Mouse (Mus musculus) hindbrain, embryonic 14.5 days (tissue): ENCODE measurements around the gene Cep350. TPM values are rescaled to one million over a fixed set of nuclear protein-coding genes. Genes with fewer than 3 reads are reported as not detected.
A peak's percentile ranks its signal among the peaks of the same experiment; 100 is the strongest.

ENCODE experiments used
- ATAC-seq: fragments of 200-750 bp; cut with Nextera tagmentation; 2 replicates; pipeline ENCODE4 v1.8.0; 2017; ENCODE audit warnings: moderate number of reproducible peaks, mild to moderate bottlenecking, moderate TSS enrichment, moderate library complexity; ENCODE audit not compliant: low FRiP score
- DNase-seq: peaks from one replicate; pipeline ENCODE4 v3.0.0-alpha.2; 2015; ENCODE audit warnings: low spot score
- H3K27ac ChIP-seq: fragments of 300-500 bp; sonication (generic); 2 replicates; pipeline ENCODE4 v1.5.1; 2014; ENCODE audit warnings: mild to moderate bottlenecking, moderate library complexity
- H3K27me3 ChIP-seq: fragments of 300-500 bp; sonication (generic); 2 replicates; pipeline ENCODE4 v1.6.1; 2014; ENCODE audit warnings: mild to moderate bottlenecking, low read length, mixed read lengths; ENCODE audit not compliant: control insufficient read depth, insufficient read depth
- H3K36me3 ChIP-seq: fragments of 300-500 bp; sonication (generic); replicated peaks from 2 replicates; pipeline ENCODE4 v1.6.1; 2014; ENCODE audit not compliant: control insufficient read depth, insufficient read depth
- H3K4me1 ChIP-seq: fragments of 300-500 bp; sonication (generic); replicated peaks from 2 replicates; pipeline ENCODE4 v1.6.1; 2014; ENCODE audit warnings: antibody characterized with exemption, low read length, mixed read lengths; ENCODE audit not compliant: control insufficient read depth, insufficient read depth
- H3K4me2 ChIP-seq: fragments of 300-500 bp; sonication (generic); replicated peaks from 2 replicates; pipeline ENCODE4 v1.6.1; 2014; ENCODE audit warnings: mild to moderate bottlenecking, moderate library complexity
- H3K4me3 ChIP-seq: fragments of 300-500 bp; sonication (generic); replicated peaks from 2 replicates; pipeline ENCODE4 v1.5.1; 2014; ENCODE audit warnings: mild to moderate bottlenecking, low read length
- H3K9ac ChIP-seq: fragments of 300-500 bp; sonication (generic); 2 replicates; pipeline ENCODE4 v1.6.1; 2014
- H3K9me3 ChIP-seq: fragments of 300-500 bp; sonication (generic); 2 replicates; pipeline ENCODE4 v1.6.1; 2016; ENCODE audit warnings: low read length; ENCODE audit not compliant: control insufficient read depth
- WGBS: fragments of 180-500 bp; shearing (Covaris S2); extraction: QIAGEN DNeasy Blood & Tissue Kit; methylation state at CpG from one replicate; pipeline ENCODE4 v1.1.7; 2014; 5-methylcytosine and 5-hydroxymethylcytosine counted together
- polyA plus RNA-seq: library from polyadenylated mRNA; unstranded; fragments of >200 nt; fragmentation: Nextera tagmentation; extraction: Ambion mirVana; gene quantifications from 2 replicates; pipeline ENCODE4 v1.2.1, GENCODE M21; 2014

The Cep350 gene
- polyA plus RNA-seq, 1 experiment from 2014 or later, result 15.1 TPM

DNA sequence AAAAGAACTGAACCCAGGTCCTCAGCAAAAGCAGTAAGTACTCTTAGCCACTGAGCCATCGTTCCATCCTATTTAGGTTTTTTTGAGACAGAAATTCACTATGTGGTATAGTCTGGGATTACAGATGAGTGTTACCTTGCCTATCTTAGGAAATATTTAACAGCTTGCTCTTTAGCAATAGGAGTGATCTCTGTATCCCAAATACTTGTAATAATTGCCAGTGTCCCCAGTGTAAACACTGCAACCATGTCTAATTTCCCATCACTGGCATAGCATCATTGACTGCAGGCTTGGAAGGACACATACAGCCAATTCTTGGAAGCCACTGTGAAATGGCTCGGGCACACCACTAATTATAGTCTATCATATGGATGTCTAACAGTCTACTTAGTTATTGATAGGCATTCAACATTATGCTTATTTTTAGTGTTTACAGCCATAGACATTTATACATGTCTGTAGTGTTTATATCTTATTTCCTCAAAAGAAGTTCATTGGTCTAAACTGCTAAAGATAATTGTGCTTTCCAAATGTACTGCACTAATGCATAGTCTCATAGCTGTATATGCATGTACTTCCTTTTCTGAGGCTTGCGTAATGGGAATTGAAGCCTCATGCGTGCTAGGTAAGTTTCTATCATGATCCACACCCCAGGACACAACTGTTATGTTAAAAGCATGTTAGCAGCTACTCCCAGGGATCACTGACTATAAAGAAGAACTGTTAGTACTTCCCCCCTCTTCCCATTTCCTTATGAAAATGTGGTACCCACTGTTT, 146.9 kb downstream of the Cep350 start:
- no peak overlapping the region for H3K27ac ChIP-seq
- ATAC-seq (no peak), DNase-seq (no peak)
- H3K9me3 ChIP-seq, result 0 out of 2 replicates have a peak, but pooled peaks cover 4% of the 10 kb centered on the region
- H3K36me3 ChIP-seq, result no peaks in the 10 kb centered on the region
- 89% methylated on average over 4 of the region's 4 CpGs for WGBS
- no peaks in the 10 kb centered on the region for H3K27me3 ChIP-seq
- H3K4me2 ChIP-seq, result no peak overlapping the region
- no peak overlapping the region for H3K4me3 ChIP-seq
- no peaks in the 10 kb centered on the region for H3K4me1 ChIP-seq
- H3K9ac ChIP-seq, result no peak overlapping the region

DNA sequence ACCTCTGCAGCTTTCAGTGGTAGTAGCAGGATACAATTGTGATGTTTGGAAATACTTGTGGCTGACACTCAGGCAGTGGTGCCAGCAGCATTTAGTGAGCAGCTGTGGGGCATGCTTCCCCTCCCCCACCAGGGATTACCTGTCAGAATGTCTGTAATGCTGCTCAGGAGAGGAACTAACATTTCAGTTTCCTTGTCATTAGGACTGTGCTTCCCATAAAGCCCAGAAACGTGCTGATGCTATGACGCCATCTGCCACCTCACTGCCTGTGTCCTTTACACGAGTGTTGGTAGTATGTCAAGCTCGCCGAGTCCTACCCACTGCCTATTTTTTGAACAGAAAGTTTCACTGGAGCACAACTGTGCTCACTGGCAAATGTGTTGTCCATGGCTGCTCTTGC, 152.4 kb downstream of the Cep350 start:
- Histone ChIP-seq H3K4me3 (no peak overlapping the region), H3K4me1 (no peaks in the 10 kb centered on the region), H3K27ac (no peak overlapping the region), H3K9ac (no peak overlapping the region), H3K9me3 (0 out of 2 replicates have a peak, but pooled peaks cover 4% of the 10 kb centered on the region), H3K36me3 (no peaks in the 10 kb centered on the region), H3K27me3 (no peaks in the 10 kb centered on the region), H3K4me2 (no peak overlapping the region)
- WGBS, result 84% methylated on average over 5 of the region's 5 CpGs
- ATAC-seq (no peak), DNase-seq (no peak)

DNA sequence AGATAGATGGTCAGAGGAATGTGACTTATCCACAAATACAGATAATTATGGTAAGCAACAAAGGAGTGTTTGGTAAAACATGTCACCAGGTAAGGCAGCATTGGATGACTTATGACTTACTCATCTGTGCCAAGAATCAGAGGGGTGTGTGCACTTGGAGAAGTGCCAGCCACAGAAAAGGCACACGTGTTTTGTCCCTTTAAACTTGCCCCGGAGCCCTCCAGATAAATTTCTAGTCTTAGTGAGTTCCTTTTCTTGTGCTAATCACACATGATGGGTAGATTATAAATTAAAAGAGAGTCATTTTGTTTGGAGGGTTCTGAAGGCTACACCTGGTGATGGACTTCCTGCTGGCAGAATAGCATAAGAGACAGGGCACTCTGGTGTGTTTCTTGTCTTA, 156.9 kb downstream of the Cep350 start:
- DNase-seq (no peak), ATAC-seq (no peak)
- WGBS, result 55% methylated on average over 2 of the region's 2 CpGs
- Histone ChIP-seq H3K9me3 (no peaks in the 10 kb centered on the region), H3K4me2 (no peak overlapping the region), H3K9ac (no peak overlapping the region), H3K27ac (no peak overlapping the region), H3K27me3 (no peaks in the 10 kb centered on the region), H3K4me1 (0 out of 2 replicates have a peak, but pooled peaks cover 7% of the 10 kb centered on the region), H3K4me3 (no peak overlapping the region), H3K36me3 (no peaks in the 10 kb centered on the region)

DNA sequence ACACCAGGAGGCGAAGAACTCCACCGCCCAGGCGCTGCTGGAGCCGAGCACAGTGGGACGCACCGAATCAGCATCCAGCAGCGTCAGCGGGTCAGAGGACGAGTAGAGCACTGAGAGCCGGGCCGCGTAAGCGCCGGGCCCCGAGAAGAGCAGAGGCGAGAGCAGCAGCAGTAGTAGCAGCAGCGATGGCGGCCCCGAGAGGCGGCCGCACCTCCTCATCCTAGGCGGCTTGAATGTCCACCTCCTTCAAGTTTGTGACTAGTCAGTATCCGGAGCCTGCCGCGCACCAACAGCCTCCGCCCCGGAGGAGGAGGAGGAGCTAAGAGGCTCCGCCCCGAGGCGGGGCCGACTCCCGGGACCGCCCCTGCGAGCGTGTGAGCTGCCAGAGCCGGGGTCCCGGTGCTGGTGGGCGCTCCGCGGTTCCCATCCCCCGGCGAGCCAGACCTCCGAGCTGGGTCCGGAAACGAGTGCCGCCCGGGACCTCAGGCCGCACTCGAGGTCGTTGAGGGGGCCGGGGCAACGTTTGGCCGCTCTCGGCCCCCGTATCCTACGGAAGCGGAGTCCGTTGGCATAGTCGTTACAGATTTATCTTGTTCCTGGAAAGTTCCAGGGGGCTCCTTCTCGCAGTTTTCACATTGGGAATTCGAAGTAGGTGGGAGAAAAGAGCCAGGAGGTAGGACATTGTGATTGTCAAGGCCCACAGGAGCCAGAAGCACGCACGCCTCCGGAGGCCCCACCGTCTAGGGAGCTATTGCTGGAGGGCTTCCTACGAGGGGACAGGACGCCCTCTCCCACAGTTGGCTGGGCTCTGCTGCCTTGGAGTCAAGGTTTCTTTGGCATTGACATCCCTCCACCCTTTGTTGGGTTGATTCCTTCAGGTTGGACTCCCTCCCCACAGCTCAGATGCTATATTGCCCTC, 160.2 kb downstream of the Cep350 start, which contains the start of gene Qsox1:
Gene Qsox1 (minus strand): TSS at position 309 of the 919 bp plus-strand sequence.
- peak within 1 kb of the TSS; percentile 68 for H3K9ac ChIP-seq
- DNase-seq, result peak; percentile 89
- no peaks in the 10 kb centered on the region for H3K36me3 ChIP-seq
- peak within 1 kb of the TSS; percentile 69 for H3K4me3 ChIP-seq
- 0 out of 2 replicates have a peak, but pooled peaks cover 7% of the 10 kb centered on the region for H3K4me1 ChIP-seq
- no peaks in the 10 kb centered on the region for H3K27me3 ChIP-seq
- H3K4me2 ChIP-seq, result peak within 1 kb of the TSS; percentile 64
- no peaks in the 10 kb centered on the region for H3K9me3 ChIP-seq
- peak within 1 kb of the TSS; percentile 58 for H3K27ac ChIP-seq
- under 1% methylated on average over 67 of the region's 67 CpGs for WGBS
- ATAC-seq, result peak; percentile 96

DNA sequence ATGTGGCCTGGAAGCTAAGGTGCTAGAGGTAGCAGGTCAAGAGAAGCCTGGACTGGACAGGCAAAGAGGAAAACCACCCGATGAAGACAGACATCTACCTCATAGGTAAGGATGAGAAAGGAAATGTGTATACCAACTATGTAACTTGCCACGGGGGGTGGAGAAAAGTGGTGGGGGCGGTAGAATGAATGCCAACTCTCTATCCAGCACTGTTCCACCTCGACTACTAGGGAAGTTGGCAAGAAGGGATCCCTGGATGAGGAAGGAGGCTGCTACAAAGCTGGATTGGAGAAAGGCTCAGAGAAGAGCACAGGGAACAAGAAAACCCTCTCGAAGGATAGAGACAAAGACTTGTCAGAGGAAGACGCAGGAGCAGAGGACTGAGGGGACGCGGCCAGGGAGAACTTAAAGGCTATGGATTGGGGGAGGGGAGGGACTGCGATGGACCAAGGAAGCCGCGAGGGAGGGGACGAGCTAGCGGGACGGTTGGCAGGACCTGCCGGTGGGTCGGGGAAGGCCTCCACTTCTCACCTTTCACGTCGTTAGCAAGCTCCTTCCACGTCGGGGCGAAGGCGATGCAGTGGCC, 161.0 kb downstream of the Cep350 start:
- WGBS, result 5% methylated on average over 22 of the region's 22 CpGs
- Histone ChIP-seq H3K4me2 (peak overlapping the region; percentile 64), H3K27ac (peak overlapping the region; percentile 58), H3K9me3 (no peaks in the 10 kb centered on the region), H3K9ac (peak overlapping the region; percentile 68), H3K27me3 (no peaks in the 10 kb centered on the region), H3K4me1 (0 out of 2 replicates have a peak, but pooled peaks cover 7% of the 10 kb centered on the region), H3K36me3 (no peaks in the 10 kb centered on the region), H3K4me3 (peak overlapping the region; percentile 69)
- DNase-seq, result peak; percentile 40
- ATAC-seq, result peak; percentile 21; the same call in 1 of the 2 replicates

GRCm38 (mm10) chr1:155810616-155811015, 162.4 kb downstream of the Cep350 start:
- no peak overlapping the region for H3K4me3 ChIP-seq
- H3K9ac ChIP-seq, result no peak overlapping the region
- H3K4me1 ChIP-seq, result 0 out of 2 replicates have a peak, but pooled peaks cover 7% of the 10 kb centered on the region
- no peak overlapping the region for H3K27ac ChIP-seq
- 57% methylated on average over 7 of the region's 7 CpGs for WGBS
- DNase-seq (no peak), ATAC-seq (no peak)
- 0 out of 2 replicates have a peak overlapping the region, but pooled peaks have one; percentile 9 for H3K4me2 ChIP-seq
- H3K9me3 ChIP-seq, result no peaks in the 10 kb centered on the region
- H3K27me3 ChIP-seq, result no peaks in the 10 kb centered on the region
- H3K36me3 ChIP-seq, result no peaks in the 10 kb centered on the region

GRCm38 (mm10) chr1:155809706-155810442, 163.2 kb downstream of the Cep350 start:
- DNase-seq, result no peak
- Histone ChIP-seq H3K36me3 (no peaks in the 10 kb centered on the region), H3K9me3 (no peaks in the 10 kb centered on the region), H3K4me3 (no peak overlapping the region), H3K27me3 (no peaks in the 10 kb centered on the region), H3K27ac (no peak overlapping the region), H3K4me2 (0 out of 2 replicates have a peak overlapping the region, but pooled peaks have one; percentile 9), H3K4me1 (0 out of 2 replicates have a peak, but pooled peaks cover 7% of the 10 kb centered on the region), H3K9ac (no peak overlapping the region)
- no peak for ATAC-seq
- WGBS, result 57% methylated on average over 10 of the region's 10 CpGs

- Histone ChIP-seq H3K36me3 (peaks cover 3% of the 10 kb centered on the region; the same call in 1 of the 2 replicates), H3K9me3 (no peaks in the 10 kb centered on the region), H3K4me3 (no peak overlapping the region), H3K9ac (no peak overlapping the region), H3K27me3 (no peaks in the 10 kb centered on the region), H3K27ac (no peak overlapping the region), H3K4me1 (0 out of 2 replicates have a peak, but pooled peaks cover 7% of the 10 kb centered on the region), H3K4me2 (no peak overlapping the region)
- 97% methylated on average over 4 of the region's 4 CpGs for WGBS
- no peak for DNase-seq
- ATAC-seq, result no peak
Measured at GRCm38 (mm10) chr1:155808261-155808660, 164.8 kb downstream of the Cep350 start.
